Mouse (Mus musculus) right cerebral cortex, postnatal 10 days (tissue): ENCODE measurements at regions not wholly inside any gene's neighbourhood (a gene's known extent, or its start where the extent isn't known, plus 50 kb on each side); places are given as distances from the start of the nearest gene placed in this dataset.

Source experiments
- DNase-seq, 2 experiments: peaks; one replicate each; pipeline ENCODE4 v3.0.0; 2021; ENCODE audit warnings: low spot score in 2 of 2

GRCm38 (mm10) chr8:98572597-98573514, 843.4 kb downstream of the Cdh8 start:
- peak; percentile 71 to 77 for DNase-seq

- DNase-seq: no peak
These were observed 849.6 kb downstream of the Cdh8 start for GRCm38 (mm10) chr8:98566661-98567060.

- DNase-seq: no peak
These were observed 897.8 kb downstream of the Cdh8 start for GRCm38 (mm10) chr8:98518459-98518858.

- DNase-seq: no peak
These were observed 901.0 kb downstream of the Cdh8 start for GRCm38 (mm10) chr8:98515246-98515645.

GRCm38 (mm10) chr8:98496793-98497192, 919.5 kb downstream of the Cdh8 start:
- DNase-seq: no peak

- no peak for DNase-seq
These were observed 952.8 kb downstream of the Cdh8 start for GRCm38 (mm10) chr8:98463375-98464030.

GRCm38 (mm10) chr8:98455539-98455938, 960.7 kb downstream of the Cdh8 start:
- no peak for DNase-seq
